Mouse (Mus musculus): Measurements from ENCODE around the gene Gm10320.

The Gm10320 gene

GRCm38 (mm10) chr13:98456398-98456797 is 35.4 kb downstream of the Gm10320 start:
- DNase-seq, result no peak

- DNase-seq, result no peak
Measured at GRCm38 (mm10) chr13:98455646-98456045, 36.2 kb downstream of the Gm10320 start.

- DNase-seq, result no peak
Measured at GRCm38 (mm10) chr13:98454224-98454967, 37.4 kb downstream of the Gm10320 start.

- no peak for DNase-seq
Measured at GRCm38 (mm10) chr13:98453146-98453545, 38.7 kb downstream of the Gm10320 start.

GRCm38 (mm10) chr13:98448696-98449095 is 43.1 kb downstream of the Gm10320 start:
- DNase-seq, result no peak

GRCm38 (mm10) chr13:98447741-98448140 is 44.1 kb downstream of the Gm10320 start:
- DNase-seq, result no peak

GRCm38 (mm10) chr13:98445391-98446125 is 46.2 kb downstream of the Gm10320 start:
- no peak for DNase-seq

- no peak for DNase-seq
Measured at GRCm38 (mm10) chr13:98441001-98441400, 50.8 kb downstream of the Gm10320 start.

- DNase-seq, result no peak
Measured at GRCm38 (mm10) chr13:98440293-98440952, 51.4 kb downstream of the Gm10320 start.

Measured in cerebellum, adult 11-12 months (tissue).